Mouse (Mus musculus) heart, postnatal 10 days (tissue): ENCODE measurements around the gene Cbll1. TPM values are rescaled to one million over a fixed set of nuclear protein-coding genes. Genes with fewer than 3 reads are reported as not detected.
"Not testable (repeated sequence)": the region's sequence is repeated elsewhere in the genome, so short reads cannot be mapped to it uniquely, and the experiment has no call there.

Experiments
- DNase-seq, 2 experiments: peaks; one replicate each; pipeline ENCODE4 v3.0.0; 2021
- intact Hi-C: fragments of 180-260 bp; cut with DNase I; formaldehyde crosslinking; loops from one replicate; pipeline ENCODE4 v1.15.1; 2025
- total RNA-seq, 2 experiments: library from RNA; stranded (reverse); gene quantifications; 2 replicates each; pipeline ENCODE4 v1.2.3; 2021

The Cbll1 gene
- total RNA-seq, 2 experiments from 2014 or later, result 12.3 to 14.6 TPM

DNA sequence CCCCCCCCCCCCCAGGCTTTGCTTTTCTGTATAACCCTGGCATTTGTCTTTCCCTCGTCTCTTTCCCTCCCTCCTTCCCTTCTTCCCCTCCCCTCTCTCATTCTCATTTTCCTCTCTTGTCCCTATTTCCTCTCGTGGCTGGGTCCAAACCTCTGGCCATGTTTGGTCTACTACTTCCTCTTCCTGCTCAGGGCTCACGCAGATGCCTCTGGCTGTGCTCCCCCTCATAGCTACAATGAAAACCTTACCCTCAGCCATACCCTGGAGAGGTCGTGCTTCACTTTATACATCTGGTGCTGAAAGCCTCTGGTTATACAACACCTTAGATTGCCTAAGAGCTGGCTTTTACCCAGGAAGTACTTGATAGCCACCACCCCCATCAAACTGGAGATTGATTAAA, 1.9 kb upstream of the Cbll1 start:
- DNase-seq, result no peak
- intact Hi-C loops, result no loop called here

- no peak for DNase-seq
- intact Hi-C loops, result no loop called here
These were observed 780 bp upstream of the Cbll1 start for GRCm38 (mm10) chr12:31500196-31500595.

DNA sequence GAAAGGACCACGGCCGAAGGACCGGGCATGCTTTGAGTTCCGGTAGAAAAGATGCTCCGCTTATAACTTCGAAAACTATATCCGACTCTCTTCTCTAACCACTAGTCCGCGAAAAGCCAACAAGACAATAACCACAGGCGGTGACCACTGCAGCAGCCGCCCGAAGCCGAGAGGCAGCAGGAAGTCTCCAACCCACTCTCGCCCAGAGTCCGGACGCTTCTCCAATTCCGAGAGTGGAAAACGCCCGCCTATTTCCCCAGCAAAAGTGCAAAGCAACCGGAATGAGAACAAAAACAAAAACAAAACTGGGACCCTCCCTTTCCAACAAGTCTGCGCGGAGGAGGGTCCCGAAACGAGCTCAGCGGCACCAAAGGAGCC, 491 bp downstream of the Cbll1 start:
- DNase-seq, result no peak
- intact Hi-C loops, result loop anchor here (10.0 kb wide), 2 partner anchors 124 to 914 kb away; partner anchors contain the start of gene Tmem18

DNA sequence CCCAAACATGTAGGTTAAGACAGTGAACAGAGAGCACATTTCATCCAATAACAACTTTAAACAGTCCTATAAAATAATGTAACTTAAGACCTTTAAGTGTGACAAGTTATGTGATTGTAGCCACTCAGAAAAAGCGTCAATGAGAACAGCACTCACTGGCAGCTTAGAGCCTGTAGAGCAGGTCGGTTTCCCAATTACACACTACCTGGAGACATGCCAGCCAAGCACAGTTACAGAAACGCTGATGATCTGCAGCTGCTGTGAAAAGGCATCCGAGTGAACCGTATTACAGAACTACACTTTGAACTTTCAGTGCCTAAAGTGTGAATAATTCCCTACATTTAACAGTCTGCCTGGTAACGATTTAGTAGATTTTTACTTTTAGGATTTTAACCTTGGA, 13.0 kb downstream of the Cbll1 start:
- intact Hi-C loops, result loop anchor here (5.0 kb wide), 1 partner anchor 369 kb away; no protein-coding TSS in a partner anchor
- peak; percentile 32 to 51 for DNase-seq

DNA sequence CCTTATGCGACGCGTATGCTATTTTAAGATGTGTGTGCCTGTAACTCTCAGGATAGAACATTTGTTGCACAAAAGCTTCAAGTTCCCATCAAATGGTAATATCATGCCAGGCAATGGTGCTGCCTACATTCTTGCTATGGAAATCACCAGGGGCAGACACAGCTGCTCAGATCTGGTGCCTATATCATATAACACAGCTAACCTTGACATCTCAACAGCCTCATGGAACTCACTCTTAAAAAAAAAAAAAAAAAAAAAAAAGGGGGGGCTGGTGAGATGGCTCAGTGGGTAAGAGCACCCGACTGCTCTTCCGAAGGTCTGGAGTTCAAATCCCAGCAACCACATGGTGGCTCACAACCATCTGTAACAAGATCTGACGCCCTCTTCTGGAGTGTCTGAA, 21.2 kb downstream of the Cbll1 start:
- intact Hi-C loops, DNase-seq: not testable (repeated sequence)

GRCm38 (mm10) chr12:31462615-31463014, 36.8 kb downstream of the Cbll1 start:
- intact Hi-C loops, result no loop called here
- no peak for DNase-seq

- no peak for DNase-seq
- intact Hi-C loops, result no loop called here
These were observed 38.0 kb downstream of the Cbll1 start for GRCm38 (mm10) chr12:31461371-31461770.

- DNase-seq, intact Hi-C loops: not testable (repeated sequence)
These were observed 39.1 kb downstream of the Cbll1 start for GRCm38 (mm10) chr12:31460270-31460669.

DNA sequence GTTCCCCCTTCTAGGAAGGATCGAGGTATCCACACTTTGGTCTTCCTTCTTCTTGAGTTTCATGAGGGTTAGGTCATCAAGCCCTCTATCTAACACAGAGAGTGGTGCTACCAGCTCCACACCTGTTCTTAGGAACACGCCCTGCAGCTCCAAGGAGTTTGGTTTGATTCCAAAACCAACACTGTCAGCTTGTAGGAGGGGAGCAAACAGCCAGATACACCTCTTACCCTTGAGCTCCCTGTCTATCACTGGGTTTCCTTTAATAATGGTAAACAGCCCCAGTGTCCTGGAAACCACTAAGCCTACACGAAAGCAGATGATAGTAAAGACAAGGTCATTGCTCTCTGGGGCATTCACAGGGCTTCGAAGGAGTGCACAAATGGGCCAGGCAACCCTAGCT, 40.9 kb downstream of the Cbll1 start:
- no peak for DNase-seq
- intact Hi-C loops, result no loop called here

- intact Hi-C loops, result no loop called here
- no peak for DNase-seq
These were observed 43.1 kb downstream of the Cbll1 start for GRCm38 (mm10) chr12:31456271-31456670.

- intact Hi-C loops, result no loop called here
- DNase-seq, result no peak
These were observed 50.1 kb downstream of the Cbll1 start for GRCm38 (mm10) chr12:31449341-31449740.

DNA sequence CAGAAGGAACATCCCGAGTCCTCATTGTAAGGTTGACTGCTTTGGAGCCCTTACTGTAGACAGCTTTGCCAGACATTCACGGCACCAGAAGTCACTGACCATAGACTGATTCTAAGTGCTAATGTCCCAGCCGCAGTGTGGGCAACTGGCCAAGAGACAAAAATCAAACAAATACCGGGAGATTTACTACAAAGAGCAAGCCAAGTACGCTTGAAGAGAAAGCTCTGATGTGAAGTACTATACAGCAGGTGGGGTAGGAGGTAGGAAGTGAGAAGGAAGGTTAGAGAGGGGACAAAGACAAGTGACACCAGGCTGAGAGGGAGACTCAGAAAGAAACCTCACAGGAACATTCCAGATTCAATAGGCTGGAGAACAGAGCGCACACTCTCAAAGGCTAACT, 54.6 kb downstream of the Cbll1 start:
- intact Hi-C loops, result no loop called here
- DNase-seq, result peak in 1 of 2 experiments; percentile 8

DNA sequence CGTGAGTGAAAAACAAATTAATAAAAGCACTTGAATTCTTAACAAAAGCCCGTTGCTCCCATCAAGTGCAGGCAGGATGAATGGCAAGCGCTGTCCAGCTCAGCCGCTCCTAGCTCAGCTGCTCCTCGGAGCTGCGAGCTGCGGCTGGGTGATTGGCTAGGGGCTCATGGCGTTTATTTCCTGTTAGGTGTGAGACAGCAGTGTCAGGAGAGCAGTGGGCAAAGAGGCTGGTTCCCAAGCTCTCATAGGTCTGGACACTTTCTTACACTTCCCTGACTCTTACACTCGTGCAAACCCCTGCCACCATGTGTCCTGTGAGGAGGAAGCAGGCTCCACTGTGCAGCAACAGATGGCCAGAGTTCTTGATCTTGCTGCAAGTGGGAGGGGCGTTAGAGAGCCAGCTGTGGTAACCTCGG, 55.3 kb downstream of the Cbll1 start:
- peak; percentile 10 to 21 for DNase-seq
- intact Hi-C loops, result no loop called here

DNA sequence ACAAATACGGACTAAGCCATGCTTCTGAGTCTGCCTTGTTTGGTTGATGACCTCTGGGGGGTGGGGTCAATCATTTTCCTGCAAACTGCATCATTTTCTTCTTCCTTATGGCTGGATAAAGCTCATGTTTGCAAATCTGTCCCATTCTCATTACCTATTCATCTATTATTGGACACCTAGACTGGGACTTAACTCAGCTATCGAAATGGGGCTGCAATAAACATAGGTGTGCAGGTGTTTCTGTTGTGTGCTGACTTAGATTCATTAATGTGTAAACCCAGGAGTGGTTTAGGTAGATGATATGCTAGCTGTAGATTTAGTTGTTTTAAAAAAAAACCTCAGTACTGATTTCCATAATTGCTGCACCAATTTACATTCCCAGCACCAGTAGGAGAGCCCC, 59.8 kb downstream of the Cbll1 start:
- intact Hi-C loops, result no loop called here
- DNase-seq, result no peak

- intact Hi-C loops, result no loop called here
- DNase-seq, result no peak
These were observed 61.6 kb downstream of the Cbll1 start for GRCm38 (mm10) chr12:31437791-31438190.

Other genes starting within 250 kb of the Cbll1 start
- gene Lamb1, start 234.4 kb downstream of the Cbll1 start, total RNA-seq, result 100 to 1,000 TPM; 250 to 255 TPM
- 100 to 1,000 TPM; 373 to 380 TPM for gene Dld, start 148.2 kb downstream of the Cbll1 start, total RNA-seq
- gene Slc26a3, start 108.7 kb downstream of the Cbll1 start, total RNA-seq, result 1 to 10 TPM; 1.4 to 1.5 TPM
- gene Slc26a4, start 60.4 kb upstream of the Cbll1 start, total RNA-seq, result under 1 TPM in 1 of 2 experiments, not detected in 1; 0.10 TPM
- 10 to 100 TPM; 22.7 to 26.0 TPM for gene Bcap29, start 135.0 kb upstream of the Cbll1 start, total RNA-seq
- gene Dus4l, start 155.2 kb upstream of the Cbll1 start, total RNA-seq, result 1 to 10 TPM; 6.8 to 8.9 TPM
- 10 to 100 TPM; 54.9 to 69.8 TPM for gene Cog5, start 155.3 kb upstream of the Cbll1 start, total RNA-seq
- gene Gpr22, start 214.3 kb upstream of the Cbll1 start, total RNA-seq, result 10 to 100 TPM; 11.7 to 16.0 TPM